Mouse (Mus musculus) intestine, postnatal 0 days (tissue): ENCODE data around the gene B3gnt8. TPM values are rescaled to one million over a fixed set of nuclear protein-coding genes. Genes with fewer than 3 reads are reported as not detected.
A peak's percentile ranks its signal among the peaks of the same experiment; 100 is the strongest.

Source experiments
- ATAC-seq: fragments of 200-750 bp; cut with Nextera tagmentation; 2 replicates; pipeline ENCODE4 v1.8.0; 2017; ENCODE audit warnings: mild to moderate bottlenecking, moderate TSS enrichment, moderate library complexity
- H3K27ac ChIP-seq: fragments of 300-500 bp; sonication (generic); 2 replicates; pipeline ENCODE4 v1.5.1; 2014; ENCODE audit warnings: mild to moderate bottlenecking, low read depth, low read length, moderate library complexity
- H3K27me3 ChIP-seq: fragments of 300-500 bp; sonication (generic); replicated peaks from 2 replicates; pipeline ENCODE4 v1.6.1; 2014; ENCODE audit warnings: low read length, mixed read lengths; ENCODE audit not compliant: control insufficient read depth, insufficient read depth
- H3K36me3 ChIP-seq: fragments of 300-500 bp; sonication (generic); 2 replicates; pipeline ENCODE4 v1.6.1; 2014; ENCODE audit warnings: mild to moderate bottlenecking, moderate library complexity; ENCODE audit not compliant: control insufficient read depth, insufficient read depth
- H3K4me1 ChIP-seq: fragments of 300-500 bp; sonication (generic); replicated peaks from 2 replicates; pipeline ENCODE4 v1.6.1; 2014; ENCODE audit warnings: antibody characterized with exemption, low read length, mixed read lengths; ENCODE audit not compliant: control insufficient read depth, insufficient read depth
- H3K4me2 ChIP-seq: fragments of 300-500 bp; sonication (generic); replicated peaks from 2 replicates; pipeline ENCODE4 v1.6.1; 2014; ENCODE audit warnings: low read depth, mild to moderate bottlenecking, moderate library complexity
- H3K4me3 ChIP-seq: fragments of 300-500 bp; sonication (generic); 2 replicates; pipeline ENCODE4 v1.5.1; 2014; ENCODE audit warnings: low read depth, low read length
- H3K9ac ChIP-seq: fragments of 300-500 bp; sonication (generic); 2 replicates; pipeline ENCODE4 v1.6.1; 2014; ENCODE audit warnings: mild to moderate bottlenecking, low read depth, low read length
- H3K9me3 ChIP-seq: fragments of 300-500 bp; sonication (generic); 2 replicates; pipeline ENCODE4 v1.6.1; 2016; ENCODE audit warnings: mixed run types; ENCODE audit not compliant: control insufficient read depth
- CTCF ChIP-seq: sonication (generic); IDR thresholded peaks from 2 replicates; pipeline ENCODE4 v1.5.1; 2016; ENCODE audit warnings: low read depth, mild to moderate bottlenecking, control low read depth, antibody characterized with exemption, moderate library complexity
- WGBS: fragments of 180-500 bp; shearing (Covaris S2); extraction: QIAGEN DNeasy Blood & Tissue Kit; methylation state at CpG from one replicate; pipeline ENCODE4 v1.1.7; 2014; 5-methylcytosine and 5-hydroxymethylcytosine counted together
- polyA plus RNA-seq: library from polyadenylated mRNA; unstranded; fragments of >200 nt; fragmentation: Nextera tagmentation; extraction: Ambion mirVana; gene quantifications from 2 replicates; pipeline ENCODE4 v1.2.1, GENCODE M21; 2015

The B3gnt8 gene
- polyA plus RNA-seq, 1 experiment from 2014 or later, result 3.4 TPM

GRCm38 (mm10) chr7:25639754-25640153, 13.3 kb downstream of the B3gnt8 start:
- Histone ChIP-seq H3K27ac (no peak overlapping the region), H3K9me3 (no peaks in the 10 kb centered on the region), H3K27me3 (no peaks in the 10 kb centered on the region), H3K9ac (no peak overlapping the region), H3K36me3 (peaks cover 34% of the 10 kb centered on the region; the same call in 1 of the 2 replicates), H3K4me1 (no peaks in the 10 kb centered on the region), H3K4me2 (no peak overlapping the region), H3K4me3 (no peak overlapping the region)
- ATAC-seq, result no peak
- TF ChIP-seq CTCF, result no peak
- WGBS, result 93% methylated on average over 4 of the region's 4 CpGs

- TF ChIP-seq CTCF, result no peak
- Histone ChIP-seq H3K4me1 (no peaks in the 10 kb centered on the region), H3K4me2 (no peak overlapping the region), H3K36me3 (peaks cover 11% of the 10 kb centered on the region; the same call in 1 of the 2 replicates), H3K9me3 (no peaks in the 10 kb centered on the region), H3K27ac (no peak overlapping the region), H3K27me3 (no peaks in the 10 kb centered on the region), H3K4me3 (no peak overlapping the region), H3K9ac (no peak overlapping the region)
- 76% methylated on average over 10 of the region's 10 CpGs for WGBS
- ATAC-seq, result no peak
Observed at GRCm38 (mm10) chr7:25644136-25644535, 17.7 kb downstream of the B3gnt8 start.

- no peaks in the 10 kb centered on the region for H3K4me1 ChIP-seq
- no peak for ATAC-seq
- H3K9ac ChIP-seq, result no peak overlapping the region
- H3K9me3 ChIP-seq, result no peaks in the 10 kb centered on the region
- no peak overlapping the region for H3K4me2 ChIP-seq
- H3K27me3 ChIP-seq, result no peaks in the 10 kb centered on the region
- 82% methylated on average over 4 of the region's 4 CpGs for WGBS
- peaks cover 6% of the 10 kb centered on the region; the same call in 1 of the 2 replicates for H3K36me3 ChIP-seq
- no peak overlapping the region for H3K27ac ChIP-seq
- no peak overlapping the region for H3K4me3 ChIP-seq
- TF ChIP-seq CTCF, result no peak
Observed at GRCm38 (mm10) chr7:25644631-25645030, 18.2 kb downstream of the B3gnt8 start.

- Histone ChIP-seq H3K27ac (no peak overlapping the region), H3K4me2 (no peak overlapping the region), H3K9ac (no peak overlapping the region), H3K27me3 (no peaks in the 10 kb centered on the region), H3K4me3 (no peak overlapping the region), H3K9me3 (no peaks in the 10 kb centered on the region), H3K4me1 (no peaks in the 10 kb centered on the region), H3K36me3 (peaks cover 5% of the 10 kb centered on the region; the same call in 1 of the 2 replicates)
- WGBS, result 64% methylated on average over 14 of the region's 14 CpGs
- no peak for TF ChIP-seq CTCF
- ATAC-seq, result no peak
Observed at GRCm38 (mm10) chr7:25645074-25645473, 18.6 kb downstream of the B3gnt8 start.

GRCm38 (mm10) chr7:25647574-25648123, 21.2 kb downstream of the B3gnt8 start:
- 61% methylated on average over 5 of the region's 5 CpGs for WGBS
- ATAC-seq, result no peak
- H3K4me1 ChIP-seq, result no peaks in the 10 kb centered on the region
- H3K27me3 ChIP-seq, result no peaks in the 10 kb centered on the region
- H3K9me3 ChIP-seq, result no peaks in the 10 kb centered on the region
- no peak overlapping the region for H3K27ac ChIP-seq
- H3K4me3 ChIP-seq, result no peak overlapping the region
- no peak overlapping the region for H3K9ac ChIP-seq
- peak; percentile 53 for TF ChIP-seq CTCF
- no peak overlapping the region for H3K4me2 ChIP-seq
- no peaks in the 10 kb centered on the region; the same call in 1 of the 2 replicates for H3K36me3 ChIP-seq

- Histone ChIP-seq H3K4me2 (no peak overlapping the region), H3K9me3 (no peaks in the 10 kb centered on the region), H3K9ac (no peak overlapping the region), H3K4me3 (no peak overlapping the region), H3K36me3 (no peaks in the 10 kb centered on the region; the same call in 1 of the 2 replicates), H3K27ac (no peak overlapping the region), H3K27me3 (no peaks in the 10 kb centered on the region), H3K4me1 (no peaks in the 10 kb centered on the region)
- 74% methylated on average over 5 of the region's 5 CpGs for WGBS
- TF ChIP-seq CTCF, result no peak
- ATAC-seq, result no peak
Observed at GRCm38 (mm10) chr7:25649839-25650238, 23.4 kb downstream of the B3gnt8 start.
